Mouse (Mus musculus): ENCODE measurements at regions not wholly inside any gene's neighbourhood (a gene's known extent, or its start where the extent isn't known, plus 50 kb on each side); places are given as distances from the start of the nearest gene placed in this dataset.

GRCm38 (mm10) chr13:35388380-35388779 is 271.3 kb upstream of the Cdyl start:
- DNase-seq (ENCODE audit: extremely low read depth, low read depth, low spot score) = no peak
- no peak overlapping the region for H3K27ac ChIP-seq (replicated peaks; ENCODE audit: insufficient read depth, low read depth, low read length)
- TF ChIP-seq CTCF (IDR thresholded peaks at IDR 0.05; ENCODE audit: low read depth, low read length) = no peak
- TF ChIP-seq POLR2A (IDR thresholded peaks at IDR 0.05; ENCODE audit: extremely low read depth, insufficient read depth, low read length) = no peak
- peaks cover 4% of the 10 kb centered on the region for H3K4me1 ChIP-seq (ENCODE audit: control insufficient read depth, insufficient read depth, low read length)
- WGBS = 35% methylated on average over 1 of the region's 1 CpGs
- H3K9ac ChIP-seq (ENCODE audit: low read depth, low read length) = no peak overlapping the region
- H3K4me3 ChIP-seq (ENCODE audit: insufficient read depth, low read depth, low read length) = no peak overlapping the region
- H3K79me2 ChIP-seq (ENCODE audit: control insufficient read depth, insufficient read depth, low read length) = no peaks in the 10 kb centered on the region
- H3K27me3 ChIP-seq (ENCODE audit: control insufficient read depth, insufficient read depth, low read length) = no peaks in the 10 kb centered on the region; the same call in 1 of the 2 replicates
- no peaks in the 10 kb centered on the region for H3K36me3 ChIP-seq (ENCODE audit: control insufficient read depth, insufficient read depth, low read length)

- H3K79me2 ChIP-seq (ENCODE audit: control insufficient read depth, insufficient read depth, low read length) = no peaks in the 10 kb centered on the region
Measured at GRCm38 (mm10) chr13:35389781-35390525, 269.7 kb upstream of the Cdyl start.

GRCm38 (mm10) chr13:35390526-35390880 is 269.1 kb upstream of the Cdyl start:
- WGBS = 90% methylated on average over 4 of the region's 4 CpGs
- no peaks in the 10 kb centered on the region for H3K27me3 ChIP-seq (ENCODE audit: control insufficient read depth, insufficient read depth, low read length)
- H3K36me3 ChIP-seq (ENCODE audit: control insufficient read depth, insufficient read depth, low read length) = no peaks in the 10 kb centered on the region
- no peaks in the 10 kb centered on the region for H3K4me1 ChIP-seq (ENCODE audit: control insufficient read depth, insufficient read depth, low read length)
- H3K79me2 ChIP-seq (ENCODE audit: control insufficient read depth, insufficient read depth, low read length) = no peaks in the 10 kb centered on the region
- no peak overlapping the region for H3K9ac ChIP-seq (ENCODE audit: low read depth, low read length)
- H3K27ac ChIP-seq (replicated peaks; ENCODE audit: insufficient read depth, low read depth, low read length) = no peak overlapping the region
- no peak for DNase-seq (ENCODE audit: extremely low read depth, low read depth, low spot score)
- no peak overlapping the region for H3K4me3 ChIP-seq (ENCODE audit: insufficient read depth, low read depth, low read length)
- TF ChIP-seq POLR2A (IDR thresholded peaks at IDR 0.05; ENCODE audit: extremely low read depth, insufficient read depth, low read length) (no peak), CTCF (IDR thresholded peaks at IDR 0.05; ENCODE audit: low read depth, low read length) (no peak)

More at GRCm38 (mm10) chr13:35389781-35390525, 269.7 kb upstream of the Cdyl start:
- Histone ChIP-seq H3K4me1 (ENCODE audit: control insufficient read depth, insufficient read depth, low read length) (no peaks in the 10 kb centered on the region), H3K9ac (ENCODE audit: low read depth, low read length) (no peak overlapping the region), H3K4me3 (ENCODE audit: insufficient read depth, low read depth, low read length) (no peak overlapping the region), H3K27me3 (ENCODE audit: control insufficient read depth, insufficient read depth, low read length) (no peaks in the 10 kb centered on the region), H3K36me3 (ENCODE audit: control insufficient read depth, insufficient read depth, low read length) (no peaks in the 10 kb centered on the region), H3K27ac (replicated peaks; ENCODE audit: insufficient read depth, low read depth, low read length) (no peak overlapping the region)
- 88% methylated on average over 6 of the region's 6 CpGs for WGBS
- DNase-seq (ENCODE audit: extremely low read depth, low read depth, low spot score) = no peak
- no peak for TF ChIP-seq POLR2A (IDR thresholded peaks at IDR 0.05; ENCODE audit: extremely low read depth, insufficient read depth, low read length)
- no peak for TF ChIP-seq CTCF (IDR thresholded peaks at IDR 0.05; ENCODE audit: low read depth, low read length)

GRCm38 (mm10) chr13:35392167-35392566 is 267.5 kb upstream of the Cdyl start:
- H3K27ac ChIP-seq (replicated peaks; ENCODE audit: insufficient read depth, low read depth, low read length) = no peak overlapping the region
- no peaks in the 10 kb centered on the region for H3K4me1 ChIP-seq (ENCODE audit: control insufficient read depth, insufficient read depth, low read length)
- WGBS = 85% methylated on average over 6 of the region's 6 CpGs
- H3K9ac ChIP-seq (ENCODE audit: low read depth, low read length) = no peak overlapping the region
- no peaks in the 10 kb centered on the region for H3K27me3 ChIP-seq (ENCODE audit: control insufficient read depth, insufficient read depth, low read length)
- no peaks in the 10 kb centered on the region for H3K79me2 ChIP-seq (ENCODE audit: control insufficient read depth, insufficient read depth, low read length)
- H3K36me3 ChIP-seq (ENCODE audit: control insufficient read depth, insufficient read depth, low read length) = no peaks in the 10 kb centered on the region
- no peak for DNase-seq (ENCODE audit: extremely low read depth, low read depth, low spot score)
- TF ChIP-seq CTCF (IDR thresholded peaks at IDR 0.05; ENCODE audit: low read depth, low read length) = no peak
- TF ChIP-seq POLR2A (IDR thresholded peaks at IDR 0.05; ENCODE audit: extremely low read depth, insufficient read depth, low read length) = no peak
- H3K4me3 ChIP-seq (ENCODE audit: insufficient read depth, low read depth, low read length) = no peak overlapping the region

- 67% methylated on average over 4 of the region's 4 CpGs for WGBS
- Histone ChIP-seq H3K27ac (replicated peaks; ENCODE audit: insufficient read depth, low read depth, low read length) (no peak overlapping the region), H3K4me1 (ENCODE audit: control insufficient read depth, insufficient read depth, low read length) (no peaks in the 10 kb centered on the region), H3K4me3 (ENCODE audit: insufficient read depth, low read depth, low read length) (no peak overlapping the region), H3K27me3 (ENCODE audit: control insufficient read depth, insufficient read depth, low read length) (no peaks in the 10 kb centered on the region), H3K36me3 (ENCODE audit: control insufficient read depth, insufficient read depth, low read length) (no peaks in the 10 kb centered on the region), H3K79me2 (ENCODE audit: control insufficient read depth, insufficient read depth, low read length) (no peaks in the 10 kb centered on the region), H3K9ac (ENCODE audit: low read depth, low read length) (no peak overlapping the region)
- no peak for TF ChIP-seq POLR2A (IDR thresholded peaks at IDR 0.05; ENCODE audit: extremely low read depth, insufficient read depth, low read length)
- no peak for TF ChIP-seq CTCF (IDR thresholded peaks at IDR 0.05; ENCODE audit: low read depth, low read length)
- no peak for DNase-seq (ENCODE audit: extremely low read depth, low read depth, low spot score)
Measured at GRCm38 (mm10) chr13:35395192-35395591, 264.4 kb upstream of the Cdyl start.

- TF ChIP-seq POLR2A (IDR thresholded peaks at IDR 0.05; ENCODE audit: extremely low read depth, insufficient read depth, low read length) (no peak), CTCF (IDR thresholded peaks at IDR 0.05; ENCODE audit: low read depth, low read length) (no peak)
- Histone ChIP-seq H3K4me3 (ENCODE audit: insufficient read depth, low read depth, low read length) (no peak overlapping the region), H3K4me1 (ENCODE audit: control insufficient read depth, insufficient read depth, low read length) (no peaks in the 10 kb centered on the region), H3K27me3 (ENCODE audit: control insufficient read depth, insufficient read depth, low read length) (no peaks in the 10 kb centered on the region), H3K9ac (ENCODE audit: low read depth, low read length) (no peak overlapping the region), H3K36me3 (ENCODE audit: control insufficient read depth, insufficient read depth, low read length) (no peaks in the 10 kb centered on the region), H3K27ac (replicated peaks; ENCODE audit: insufficient read depth, low read depth, low read length) (no peak overlapping the region), H3K79me2 (ENCODE audit: control insufficient read depth, insufficient read depth, low read length) (no peaks in the 10 kb centered on the region)
- WGBS = 36% methylated on average over 5 of the region's 5 CpGs
- no peak for DNase-seq (ENCODE audit: extremely low read depth, low read depth, low spot score)
Measured at GRCm38 (mm10) chr13:35395630-35396029, 264.0 kb upstream of the Cdyl start.
